Mouse (Mus musculus): ENCODE results near the gene Kpna7.

DNA sequence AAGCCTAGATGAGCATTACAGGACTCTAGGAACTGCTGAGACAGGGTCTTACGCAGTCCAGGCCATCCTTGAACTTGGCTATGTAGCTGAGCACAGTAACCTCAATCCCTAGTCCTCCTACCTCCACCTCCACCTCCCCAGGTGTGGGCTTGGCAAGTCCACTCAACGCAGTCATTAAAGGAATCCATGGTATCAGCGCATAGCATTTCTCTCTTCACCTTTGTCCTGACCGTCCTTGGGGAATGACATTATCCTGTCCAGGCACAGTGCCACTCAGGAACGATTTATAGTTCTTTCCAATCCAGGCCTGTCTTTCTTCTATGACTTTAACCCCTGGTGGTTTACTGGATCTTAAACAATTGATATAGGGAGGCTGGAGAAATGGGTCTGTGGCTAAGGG, 93.3 kb downstream of the Kpna7 start:
- TF ChIP-seq CTCF (IDR thresholded peaks at IDR 0.05; ENCODE audit: borderline replicate concordance, insufficient read depth, low read length), result no peak
- TF ChIP-seq POLR2A (IDR thresholded peaks at IDR 0.05; ENCODE audit: low read depth, low read length), result no peak

All from embryonic fibroblast, embryonic 13.5 days (primary cell).